Mouse (Mus musculus) T-helper 1 cell (primary cell): Measurements from ENCODE around the gene Casp7.

Experiments
- in situ Hi-C: fragments of 300-600 bp; cut with MboI, MseI; formaldehyde crosslinking; loops from one replicate; pipeline ENCODE4 v1.15.1; 2025; ENCODE audit warnings: high pct_unique_total_duplicates

Gene Casp7

GRCm38 (mm10) chr19:56422476-56423338 lies 25.8 kb downstream of the Casp7 start:
- in situ Hi-C loops = no loop called here

GRCm38 (mm10) chr19:56423370-56423769 lies 26.4 kb downstream of the Casp7 start:
- in situ Hi-C loops = no loop called here

- in situ Hi-C loops = loop anchor here (5.0 kb wide), 1 partner anchor 352 kb away; no protein-coding TSS in a partner anchor
Measured at GRCm38 (mm10) chr19:56424606-56425395, 27.9 kb downstream of the Casp7 start.

- in situ Hi-C loops = loop anchor here (5.0 kb wide), 1 partner anchor 352 kb away; no protein-coding TSS in a partner anchor
Measured at GRCm38 (mm10) chr19:56425492-56425891, 28.6 kb downstream of the Casp7 start.

- in situ Hi-C loops = no loop called here
Measured at GRCm38 (mm10) chr19:56430369-56430768, 33.4 kb downstream of the Casp7 start.

- in situ Hi-C loops = no loop called here
Measured at GRCm38 (mm10) chr19:56432706-56433105, 35.8 kb downstream of the Casp7 start.

GRCm38 (mm10) chr19:56433581-56433980 lies 36.7 kb downstream of the Casp7 start:
- in situ Hi-C loops = no loop called here

- in situ Hi-C loops = no loop called here
Measured at GRCm38 (mm10) chr19:56436380-56436779, 39.5 kb downstream of the Casp7 start.

GRCm38 (mm10) chr19:56438357-56439071 lies 41.6 kb downstream of the Casp7 start:
- in situ Hi-C loops = no loop called here

- in situ Hi-C loops = no loop called here
Measured at GRCm38 (mm10) chr19:56439072-56439434, 42.1 kb downstream of the Casp7 start.

- in situ Hi-C loops = no loop called here
Measured at GRCm38 (mm10) chr19:56443445-56443844, 46.5 kb downstream of the Casp7 start.

- in situ Hi-C loops = no loop called here
Measured at GRCm38 (mm10) chr19:56448784-56449183, 51.9 kb downstream of the Casp7 start.

- in situ Hi-C loops = no loop called here
Measured at GRCm38 (mm10) chr19:56449537-56449936, 52.6 kb downstream of the Casp7 start.

- in situ Hi-C loops = no loop called here
Measured at GRCm38 (mm10) chr19:56450892-56451291, 54.0 kb downstream of the Casp7 start.

GRCm38 (mm10) chr19:56451867-56452266 lies 54.9 kb downstream of the Casp7 start:
- in situ Hi-C loops = no loop called here

- in situ Hi-C loops = no loop called here
Measured at GRCm38 (mm10) chr19:56452421-56452820, 55.5 kb downstream of the Casp7 start.

- in situ Hi-C loops = no loop called here
Measured at GRCm38 (mm10) chr19:56454862-56455261, 57.9 kb downstream of the Casp7 start.

GRCm38 (mm10) chr19:56455369-56455768 lies 58.4 kb downstream of the Casp7 start:
- in situ Hi-C loops = no loop called here

GRCm38 (mm10) chr19:56457569-56457968 lies 60.6 kb downstream of the Casp7 start:
- in situ Hi-C loops = no loop called here

- in situ Hi-C loops = no loop called here
Measured at GRCm38 (mm10) chr19:56459154-56460050, 62.5 kb downstream of the Casp7 start.

- in situ Hi-C loops = no loop called here
Measured at GRCm38 (mm10) chr19:56460241-56460640, 63.3 kb downstream of the Casp7 start.
